Mouse (Mus musculus) kidney, postnatal 10 days (tissue): ENCODE measurements around the gene Odf2.

Experiments
- DNase-seq: peaks from one replicate; pipeline ENCODE4 v3.0.0; 2021; ENCODE audit warnings: mixed read lengths

The Odf2 gene

GRCm38 (mm10) chr2:29940073-29940472 lies 51.1 kb downstream of the Odf2 start:
- peak; percentile 29 for DNase-seq

- no peak for DNase-seq
Observed at GRCm38 (mm10) chr2:29940826-29941225, 51.8 kb downstream of the Odf2 start.

- peak; percentile 66 for DNase-seq
Observed at GRCm38 (mm10) chr2:29944723-29945122, 55.7 kb downstream of the Odf2 start.

- no peak for DNase-seq
Observed at GRCm38 (mm10) chr2:29948896-29949295, 59.9 kb downstream of the Odf2 start.

GRCm38 (mm10) chr2:29961246-29961645 lies 72.2 kb downstream of the Odf2 start:
- no peak for DNase-seq

GRCm38 (mm10) chr2:29964354-29965249 lies 75.6 kb downstream of the Odf2 start:
- DNase-seq: peak; percentile 72

- peak; percentile 99 for DNase-seq
Observed at GRCm38 (mm10) chr2:29965250-29965843, 76.3 kb downstream of the Odf2 start, which contains the start of gene Sptan1. Gene Sptan1 (plus strand): TSS chr2:29965560.

- peak; percentile 67 for DNase-seq
Observed at GRCm38 (mm10) chr2:29965906-29966305, 76.9 kb downstream of the Odf2 start.

GRCm38 (mm10) chr2:29966826-29967225 lies 77.8 kb downstream of the Odf2 start:
- DNase-seq: no peak

GRCm38 (mm10) chr2:29967768-29968167 lies 78.7 kb downstream of the Odf2 start:
- DNase-seq: peak; percentile 36

- no peak for DNase-seq
Observed at GRCm38 (mm10) chr2:29968638-29969037, 79.6 kb downstream of the Odf2 start.

GRCm38 (mm10) chr2:29971838-29972635 lies 83.0 kb downstream of the Odf2 start:
- peak; percentile 92 for DNase-seq

GRCm38 (mm10) chr2:29973525-29973924 lies 84.5 kb downstream of the Odf2 start:
- DNase-seq: peak; percentile 48

- DNase-seq: peak; percentile 70
Observed at GRCm38 (mm10) chr2:29977307-29977706, 88.3 kb downstream of the Odf2 start.

GRCm38 (mm10) chr2:29980661-29981060 lies 91.6 kb downstream of the Odf2 start:
- no peak for DNase-seq
